Mouse (Mus musculus): Measurements from ENCODE around the gene Mau2.

GRCm38 (mm10) chr8:69974806-69975205 is 67.7 kb downstream of the Mau2 start:
- TF ChIP-seq CTCF (IDR thresholded peaks at IDR 0.05; ENCODE audit: borderline replicate concordance, insufficient read depth, low read length) (no peak), POLR2A (IDR thresholded peaks at IDR 0.05; ENCODE audit: low read depth, low read length) (no peak)

Measured in embryonic fibroblast, embryonic 13.5 days (primary cell).